Mouse (Mus musculus): Measurements from ENCODE around the gene Caprin1.

The Caprin1 gene

GRCm38 (mm10) chr2:103719292-103719646 lies 78.2 kb downstream of the Caprin1 start:
- DNase-seq, result no peak

- peak; percentile 77 to 78 for DNase-seq
Measured at GRCm38 (mm10) chr2:103718594-103719291, 78.7 kb downstream of the Caprin1 start.

- DNase-seq, result peak; percentile 17 to 28
Measured at GRCm38 (mm10) chr2:103714412-103714811, 83.0 kb downstream of the Caprin1 start.

- no peak for DNase-seq
Measured at GRCm38 (mm10) chr2:103713831-103714230, 83.6 kb downstream of the Caprin1 start.

Measured in cerebellum, postnatal 36 days (tissue).